Mouse (Mus musculus) layer of hippocampus, adult 2 months (tissue): Measurements from ENCODE around the gene Notch1. TPM values are rescaled to one million over a fixed set of nuclear protein-coding genes. Genes with fewer than 3 reads are reported as not detected.

Experiments
- DNase-seq, 2 experiments: peaks; one replicate each; pipeline ENCODE4 v3.0.0; 2022; ENCODE audit warnings: low spot score in 2 of 2
- H3K27ac ChIP-seq: fragments of 200-600 bp; 2 replicates; pipeline ENCODE4 v1.8.1; 2022
- H3K4me3 ChIP-seq: fragments of 200-600 bp; 2 replicates; pipeline ENCODE4 v1.8.1; 2022; ENCODE audit warnings: mild to moderate bottlenecking
- CTCF ChIP-seq: fragments of 200-600 bp; conservative IDR thresholded peaks from 2 replicates; pipeline ENCODE4 v1.8.1; 2022; ENCODE audit warnings: antibody characterized with exemption, mild to moderate bottlenecking, moderate library complexity
- long read RNA-seq, 2 experiments: library from polyadenylated mRNA; stranded (forward); transcript quantifications; one replicate each; pipeline ENCODE4 v2.0.0; 2021; ENCODE audit warnings: borderline mapping rate in 2 of 2
- total RNA-seq, 2 experiments: library from RNA; stranded (reverse); gene quantifications; 2 replicates each; pipeline ENCODE4 v1.2.3; 2021

Gene Notch1
- total RNA-seq = 10 to 100 TPM; 32.7 to 35.7 TPM
- long read RNA-seq, experiment 1, partial matches to known transcripts = 3 of 10 reads
- long read RNA-seq, experiment 1, other reads (novel, unspliced or antisense) = 7 of 10 reads
- long read RNA-seq, experiment 2, partial matches to known transcripts = 4 of 7 reads
- long read RNA-seq, experiment 2, other reads (novel, unspliced or antisense) = 3 of 7 reads

DNA sequence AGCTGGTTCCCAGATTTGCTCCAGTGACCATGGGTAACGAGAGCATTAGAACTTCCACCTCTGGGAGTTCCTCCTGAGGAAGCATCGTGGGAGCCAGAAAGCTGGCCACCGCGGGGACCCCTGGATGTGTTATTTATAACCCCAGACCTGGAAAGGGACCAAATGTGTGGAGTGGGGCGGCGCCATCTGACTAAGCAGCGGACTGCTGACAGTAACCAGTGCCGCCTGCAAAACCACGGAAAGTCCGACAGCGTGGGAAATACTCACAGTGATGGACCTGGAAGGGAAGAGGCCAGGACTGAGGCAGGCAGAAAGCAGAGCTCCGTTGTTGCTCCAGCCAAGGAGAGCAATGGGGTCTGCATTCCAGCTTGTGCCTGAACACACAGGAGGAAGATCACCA, at the start of gene Notch1:
Gene Notch1 (minus strand): TSS at position 389 of the 400 bp plus-strand sequence.
- no peak for DNase-seq
- Histone ChIP-seq H3K4me3 (no peak within 1 kb of the TSS), H3K27ac (peak within 1 kb of the TSS; percentile 48; the same call in 1 of the 2 replicates)
- TF ChIP-seq CTCF = no peak

- peak; percentile 79 for TF ChIP-seq CTCF
- DNase-seq = peak in 1 of 2 experiments; percentile 50
- Histone ChIP-seq H3K27ac (no peak overlapping the region), H3K4me3 (no peak overlapping the region)
These were observed 49.8 kb upstream of the Notch1 start for GRCm38 (mm10) chr2:26566221-26566620.

DNA sequence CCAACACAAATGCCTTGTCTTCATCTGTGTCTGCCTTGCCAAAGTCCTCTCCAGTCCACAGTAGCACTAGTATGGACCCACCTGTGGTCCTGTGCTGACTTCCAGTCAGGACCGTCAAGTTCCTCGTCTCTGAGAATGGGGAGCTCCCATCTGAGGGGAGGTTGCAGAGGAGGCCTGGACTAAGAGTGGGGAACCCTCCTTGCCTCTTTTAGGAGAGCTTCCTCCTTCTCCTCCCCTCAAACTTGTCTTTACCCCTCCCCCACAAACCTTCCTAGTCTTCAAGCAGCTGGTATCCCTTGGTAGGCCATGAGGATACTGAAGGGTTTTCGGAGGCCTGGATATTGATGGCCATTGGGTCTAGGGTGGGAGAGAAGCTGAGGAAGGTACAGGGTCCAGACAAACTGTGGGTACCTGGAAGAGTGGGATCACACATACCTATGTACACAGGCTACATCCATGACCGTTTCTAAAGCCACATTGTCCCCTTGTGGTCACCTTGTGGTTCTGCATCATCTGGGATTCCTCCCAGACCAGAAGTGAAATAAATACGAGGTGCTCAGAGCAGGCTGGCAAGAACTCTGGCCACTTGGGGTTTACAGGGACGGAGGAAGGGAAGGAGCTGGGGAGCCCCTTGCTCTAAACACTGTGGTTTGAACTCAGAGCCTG, 45.0 kb upstream of the Notch1 start:
- peak; percentile 93 for TF ChIP-seq CTCF
- no peak overlapping the region for H3K27ac ChIP-seq
- peak in 1 of 2 experiments; percentile 45 for DNase-seq
- H3K4me3 ChIP-seq = no peak overlapping the region

DNA sequence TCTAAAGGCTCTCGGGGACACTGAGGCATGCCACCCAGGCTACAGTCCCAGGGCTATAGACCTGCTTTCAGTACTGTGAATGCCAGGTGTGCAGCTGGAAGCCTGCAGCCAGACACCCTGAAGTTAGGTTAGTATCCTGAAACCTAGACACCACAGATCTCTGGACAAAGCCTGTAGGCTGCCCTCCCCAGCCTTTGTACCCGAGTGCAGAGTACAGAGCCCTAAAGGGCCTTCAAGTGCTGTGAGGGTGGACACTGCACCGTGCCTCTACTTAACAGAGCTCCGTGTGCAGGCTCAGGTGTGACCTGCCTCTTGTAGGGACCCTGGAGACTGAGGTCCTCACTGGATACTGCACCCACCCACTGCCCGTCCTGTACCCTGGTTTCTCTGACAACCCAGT, 44.0 kb upstream of the Notch1 start:
- no peak for TF ChIP-seq CTCF
- Histone ChIP-seq H3K4me3 (no peak overlapping the region), H3K27ac (no peak overlapping the region)
- no peak for DNase-seq

GRCm38 (mm10) chr2:26556535-26556993, 40.1 kb upstream of the Notch1 start:
- no peak for TF ChIP-seq CTCF
- no peak for DNase-seq

GRCm38 (mm10) chr2:26555076-26555475, 38.6 kb upstream of the Notch1 start:
- peak overlapping the region; percentile 65 for H3K27ac ChIP-seq
- DNase-seq = peak; percentile 73 to 76
- no peak overlapping the region for H3K4me3 ChIP-seq
- TF ChIP-seq CTCF = no peak

More at GRCm38 (mm10) chr2:26556535-26556993, 40.1 kb upstream of the Notch1 start:
- Histone ChIP-seq H3K27ac (peak overlapping the region; percentile 23; the same call in 1 of the 2 replicates), H3K4me3 (no peak overlapping the region)

- no peak for TF ChIP-seq CTCF
- Histone ChIP-seq H3K4me3 (no peak overlapping the region), H3K27ac (no peak overlapping the region)
- DNase-seq = no peak
These were observed 37.4 kb upstream of the Notch1 start for GRCm38 (mm10) chr2:26553904-26554303.

- no peak for DNase-seq
- Histone ChIP-seq H3K4me3 (no peak overlapping the region), H3K27ac (no peak overlapping the region)
- no peak for TF ChIP-seq CTCF
These were observed 35.6 kb upstream of the Notch1 start for GRCm38 (mm10) chr2:26552066-26552465.

GRCm38 (mm10) chr2:26551446-26551845, 35.0 kb upstream of the Notch1 start:
- TF ChIP-seq CTCF = no peak
- Histone ChIP-seq H3K4me3 (no peak overlapping the region), H3K27ac (no peak overlapping the region)
- no peak for DNase-seq

GRCm38 (mm10) chr2:26550777-26551176, 34.3 kb upstream of the Notch1 start:
- no peak for DNase-seq
- H3K27ac ChIP-seq = no peak overlapping the region
- no peak overlapping the region for H3K4me3 ChIP-seq
- no peak for TF ChIP-seq CTCF

DNA sequence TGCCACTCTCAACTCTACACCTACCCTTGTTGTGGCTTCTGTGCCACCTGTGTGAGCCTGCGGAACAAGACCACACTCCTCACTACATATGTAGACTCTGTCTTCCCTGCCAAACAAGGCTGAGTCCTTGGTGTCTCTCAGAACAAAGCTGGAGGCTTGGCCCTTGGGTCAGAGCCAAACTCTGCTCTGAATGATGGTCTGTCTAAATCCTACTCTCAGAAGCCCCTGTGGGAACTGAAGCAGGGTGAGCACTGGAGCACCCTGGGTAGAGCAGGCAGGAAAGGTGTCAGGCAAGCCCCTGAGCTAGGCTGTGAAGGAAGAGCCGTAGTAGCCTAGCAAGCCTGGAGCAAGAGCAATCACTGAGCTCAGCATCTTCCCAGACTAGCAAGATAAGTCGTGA, 33.7 kb upstream of the Notch1 start:
- no peak overlapping the region for H3K4me3 ChIP-seq
- no peak for DNase-seq
- no peak overlapping the region for H3K27ac ChIP-seq
- TF ChIP-seq CTCF = no peak

- no peak overlapping the region for H3K27ac ChIP-seq
- DNase-seq = no peak
- H3K4me3 ChIP-seq = no peak overlapping the region
- no peak for TF ChIP-seq CTCF
These were observed 33.3 kb upstream of the Notch1 start for GRCm38 (mm10) chr2:26549801-26550200.

DNA sequence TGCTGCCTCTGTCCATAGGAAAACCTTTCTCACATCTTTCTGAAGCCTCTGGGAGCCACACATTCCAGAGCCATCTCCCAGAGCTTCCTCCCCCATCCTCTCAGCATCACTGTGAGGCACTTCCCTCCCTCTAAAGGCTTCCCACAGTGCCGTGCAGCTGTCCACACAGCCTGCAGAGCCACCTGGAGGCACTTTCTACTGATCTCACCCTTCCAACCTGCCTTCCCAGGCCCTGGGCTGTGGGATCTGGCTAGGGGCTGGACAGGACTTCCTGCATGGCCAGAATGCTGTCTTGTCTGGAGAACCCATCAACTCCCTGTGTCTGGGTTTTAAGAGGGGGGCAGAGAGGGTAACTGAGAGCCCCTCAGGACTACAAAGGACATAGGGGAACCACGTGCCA, 31.0 kb upstream of the Notch1 start:
- TF ChIP-seq CTCF = peak; percentile 66
- peak in 1 of 2 experiments; percentile 44 for DNase-seq
- Histone ChIP-seq H3K4me3 (no peak overlapping the region), H3K27ac (no peak overlapping the region; the same call in 1 of the 2 replicates)

DNA sequence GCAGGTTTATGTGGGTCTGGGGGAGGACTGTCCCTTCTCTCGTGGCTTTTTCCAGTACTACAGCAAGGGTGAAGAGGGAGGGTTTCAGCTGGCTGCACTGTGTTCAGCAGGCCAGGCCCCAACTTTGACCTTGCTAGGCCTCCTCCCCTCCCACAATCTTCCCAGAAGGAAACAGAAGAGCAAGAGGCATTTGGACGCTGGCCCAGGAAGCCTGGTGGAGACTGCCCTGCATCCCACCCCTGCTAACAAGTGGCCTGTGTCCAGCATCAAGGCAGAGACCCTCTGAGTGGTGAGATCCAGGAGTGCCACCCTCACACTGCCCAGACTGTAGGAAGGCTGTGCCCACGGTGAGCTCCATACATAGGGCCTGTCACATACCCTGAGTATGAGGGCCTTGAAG, 27.8 kb upstream of the Notch1 start:
- no peak for TF ChIP-seq CTCF

More for the DNA sequence above, 27.8 kb upstream of the Notch1 start:
- no peak overlapping the region for H3K4me3 ChIP-seq
- H3K27ac ChIP-seq = no peak overlapping the region
- DNase-seq = no peak
